Mouse (Mus musculus): ENCODE data around the gene Alkbh6. TPM values are rescaled to one million over a fixed set of nuclear protein-coding genes. Genes with fewer than 3 reads are reported as not detected.

Alkbh6 gene
- polyA plus RNA-seq, 1 experiment from 2014 or later, result 71.3 TPM

GRCm38 (mm10) chr7:30362652-30363343 lies 54.3 kb downstream of the Alkbh6 start, which contains the start of gene Lrfn3:
Gene Lrfn3 (minus strand): TSS chr7:30362772.
- Histone ChIP-seq H3K4me3 (ENCODE audit: low read depth, low read length) (peak within 1 kb of the TSS; percentile 73), H3K36me3 (ENCODE audit: control insufficient read depth, insufficient read depth, low read length) (peaks cover 4% of the 10 kb centered on the region; the same call in 1 of the 2 replicates), H3K4me2 (ENCODE audit: low read depth, low read length, severe bottlenecking) (peak within 1 kb of the TSS; percentile 81), H3K27me3 (ENCODE audit: control insufficient read depth, insufficient read depth, low read length) (no peaks in the 10 kb centered on the region), H3K9ac (ENCODE audit: low read length) (peak within 1 kb of the TSS; percentile 92), H3K9me3 (ENCODE audit: control insufficient read depth, low read length) (no peaks in the 10 kb centered on the region), H3K4me1 (replicated peaks; ENCODE audit: control insufficient read depth, insufficient read depth, low read length) (peaks cover 3% of the 10 kb centered on the region), H3K27ac (ENCODE audit: low read depth, low read length) (no peak within 1 kb of the TSS)
- ATAC-seq (replicated peaks; ENCODE audit: low FRiP score), result peak; percentile 72
- WGBS, result 1% methylated on average over 44 of the region's 55 CpGs
- DNase-seq (ENCODE audit: low spot score), result peak; percentile 87

DNA sequence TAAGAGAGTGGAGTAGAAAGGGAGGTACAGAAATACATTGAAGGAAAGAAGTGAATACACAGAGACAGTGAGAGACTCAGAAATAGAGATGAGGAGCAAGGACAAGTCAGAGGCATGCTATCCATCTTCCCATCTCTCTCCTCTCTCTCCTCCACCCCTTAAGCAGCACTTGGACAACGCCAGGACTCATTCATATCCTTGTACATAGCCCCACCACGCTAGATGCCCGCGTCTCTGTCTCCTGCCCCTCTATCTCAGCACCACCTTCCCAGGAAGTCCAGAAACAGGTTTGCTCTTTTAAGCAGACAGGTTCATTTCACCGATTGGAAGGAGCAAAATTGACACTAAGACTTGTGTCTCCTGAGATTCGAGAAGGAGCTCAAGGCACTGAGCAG lies 54.8 kb downstream of the Alkbh6 start:
- 66% methylated on average over 6 of the region's 6 CpGs for WGBS
- Histone ChIP-seq H3K27ac (ENCODE audit: low read depth, low read length) (no peak overlapping the region), H3K9me3 (ENCODE audit: control insufficient read depth, low read length) (no peaks in the 10 kb centered on the region), H3K36me3 (ENCODE audit: control insufficient read depth, insufficient read depth, low read length) (peaks cover 4% of the 10 kb centered on the region; the same call in 1 of the 2 replicates), H3K27me3 (ENCODE audit: control insufficient read depth, insufficient read depth, low read length) (no peaks in the 10 kb centered on the region), H3K4me1 (replicated peaks; ENCODE audit: control insufficient read depth, insufficient read depth, low read length) (peaks cover 3% of the 10 kb centered on the region), H3K9ac (ENCODE audit: low read length) (peak overlapping the region; percentile 92; the same call in 1 of the 2 replicates), H3K4me3 (ENCODE audit: low read depth, low read length) (peak overlapping the region; percentile 73), H3K4me2 (ENCODE audit: low read depth, low read length, severe bottlenecking) (peak overlapping the region; percentile 81)
- peak; percentile 43 for DNase-seq (ENCODE audit: low spot score)
- 0 out of 2 replicates have a peak, but pooled peaks have one; percentile 5 for ATAC-seq (replicated peaks; ENCODE audit: low FRiP score)

Other genes with a start within 250 kb of the Alkbh6 start
- gene Zfp82, start 235.8 kb upstream of the Alkbh6 start, polyA plus RNA-seq (2014; fragmentation: Nextera tagmentation; extraction: Ambion mirVana), result 6.6 and 7.5 TPM in 2 replicates
- gene Gm26920, start 218.3 kb upstream of the Alkbh6 start, polyA plus RNA-seq (2014; fragmentation: Nextera tagmentation; extraction: Ambion mirVana), result 1.9 and 2.9 TPM in 2 replicates
- 12.8 and 13.8 TPM in 2 replicates for gene Zfp566, start 218.2 kb upstream of the Alkbh6 start, polyA plus RNA-seq (2014; fragmentation: Nextera tagmentation; extraction: Ambion mirVana)
- 121 and 124 TPM in 2 replicates for gene Zfp260, start 213.9 kb upstream of the Alkbh6 start, polyA plus RNA-seq (2014; fragmentation: Nextera tagmentation; extraction: Ambion mirVana)
- gene Zfp382, start 186.8 kb upstream of the Alkbh6 start, polyA plus RNA-seq (2014; fragmentation: Nextera tagmentation; extraction: Ambion mirVana), result 12.6 and 15.3 TPM in 2 replicates
- 14.0 and 15.5 TPM in 2 replicates for gene Zfp146, start 139.0 kb upstream of the Alkbh6 start, polyA plus RNA-seq (2014; fragmentation: Nextera tagmentation; extraction: Ambion mirVana)
- 3.5 and 3.9 TPM in 2 replicates for gene Cox7a1, start 124.6 kb upstream of the Alkbh6 start, polyA plus RNA-seq (2014; fragmentation: Nextera tagmentation; extraction: Ambion mirVana)
- 39.7 and 47.7 TPM in 2 replicates for gene Capns1, start 109.9 kb upstream of the Alkbh6 start, polyA plus RNA-seq (2014; fragmentation: Nextera tagmentation; extraction: Ambion mirVana)
- 166 and 167 TPM in 2 replicates for gene Polr2i, start 76.8 kb upstream of the Alkbh6 start, polyA plus RNA-seq (2014; fragmentation: Nextera tagmentation; extraction: Ambion mirVana)
- gene Tbcb, start 76.4 kb upstream of the Alkbh6 start, polyA plus RNA-seq (2014; fragmentation: Nextera tagmentation; extraction: Ambion mirVana), result 235 and 270 TPM in 2 replicates
- gene Ovol3, start 73.0 kb upstream of the Alkbh6 start, polyA plus RNA-seq (2014; fragmentation: Nextera tagmentation; extraction: Ambion mirVana), result not detected in 2 replicates
- 0.13 and 0.56 TPM in 2 replicates for gene Thap8, start 28.6 kb upstream of the Alkbh6 start, polyA plus RNA-seq (2014; fragmentation: Nextera tagmentation; extraction: Ambion mirVana)
- gene Wdr62, start 28.3 kb upstream of the Alkbh6 start, polyA plus RNA-seq (2014; fragmentation: Nextera tagmentation; extraction: Ambion mirVana), result 21.7 and 26.4 TPM in 2 replicates
- 98.8 and 110 TPM in 2 replicates for gene Clip3, start 17.0 kb upstream of the Alkbh6 start, polyA plus RNA-seq (2014; fragmentation: Nextera tagmentation; extraction: Ambion mirVana)
- 29.2 and 30.2 TPM in 2 replicates for gene Syne4, start 6.1 kb downstream of the Alkbh6 start, polyA plus RNA-seq (2014; fragmentation: Nextera tagmentation; extraction: Ambion mirVana)
- gene E130208F15Rik, start 13.0 kb downstream of the Alkbh6 start, polyA plus RNA-seq (2014; fragmentation: Nextera tagmentation; extraction: Ambion mirVana), result not detected in 2 replicates
- 21.8 and 23.5 TPM in 2 replicates for gene Sdhaf1, start 15.2 kb downstream of the Alkbh6 start, polyA plus RNA-seq (2014; fragmentation: Nextera tagmentation; extraction: Ambion mirVana)
- 7.2 TPM in 2 replicates for gene Lrfn3, start 54.1 kb downstream of the Alkbh6 start, polyA plus RNA-seq (2014; fragmentation: Nextera tagmentation; extraction: Ambion mirVana)
- gene Tyrobp, start 105.0 kb downstream of the Alkbh6 start, polyA plus RNA-seq (2014; fragmentation: Nextera tagmentation; extraction: Ambion mirVana), result 9.6 and 15.2 TPM in 2 replicates
- 1.0 TPM in 1 of 2 replicates, not detected in the other for gene Hcst, start 111.1 kb downstream of the Alkbh6 start, polyA plus RNA-seq (2014; fragmentation: Nextera tagmentation; extraction: Ambion mirVana)
- gene Nfkbid, start 113.0 kb downstream of the Alkbh6 start, polyA plus RNA-seq (2014; fragmentation: Nextera tagmentation; extraction: Ambion mirVana), result 1.3 and 1.6 TPM in 2 replicates
- 99.2 and 108 TPM in 2 replicates for gene Aplp1, start 136.8 kb downstream of the Alkbh6 start, polyA plus RNA-seq (2014; fragmentation: Nextera tagmentation; extraction: Ambion mirVana)
- gene Kirrel2, start 149.0 kb downstream of the Alkbh6 start, polyA plus RNA-seq (2014; fragmentation: Nextera tagmentation; extraction: Ambion mirVana), result 0.55 and 0.61 TPM in 2 replicates
- 0.21 and 0.24 TPM in 2 replicates for gene Nphs1, start 149.6 kb downstream of the Alkbh6 start, polyA plus RNA-seq (2014; fragmentation: Nextera tagmentation; extraction: Ambion mirVana)
- gene Prodh2, start 184.9 kb downstream of the Alkbh6 start, polyA plus RNA-seq (2014; fragmentation: Nextera tagmentation; extraction: Ambion mirVana), result not detected in 2 replicates
- gene Arhgap33, start 226.3 kb downstream of the Alkbh6 start, polyA plus RNA-seq (2014; fragmentation: Nextera tagmentation; extraction: Ambion mirVana), result 66.0 and 72.7 TPM in 2 replicates
- 5.5 and 7.4 TPM in 2 replicates for gene Hspb6, start 243.5 kb downstream of the Alkbh6 start, polyA plus RNA-seq (2014; fragmentation: Nextera tagmentation; extraction: Ambion mirVana)
- gene Proser3, start 243.6 kb downstream of the Alkbh6 start, polyA plus RNA-seq (2014; fragmentation: Nextera tagmentation; extraction: Ambion mirVana), result 20.0 and 23.6 TPM in 2 replicates

All from forebrain, embryonic 11.5 days (tissue).